Mouse (Mus musculus) ES-E14 (cell line): ENCODE data around the gene Syngr4.

Experiments
- MAFK ChIP-seq: IDR thresholded peaks from 2 replicates; pipeline ENCODE4 v1.6.1; 2014; ENCODE audit warnings: mild to moderate bottlenecking, low read depth, low read length, inconsistent platforms; ENCODE audit not compliant: insufficient read depth
- ZNF384 ChIP-seq: IDR thresholded peaks from 2 replicates; pipeline ENCODE4 v1.6.1; 2012; ENCODE audit warnings: low read depth, low read length, inconsistent platforms

GRCm38 (mm10) chr7:45901562-45901961, 5.0 kb upstream of the Syngr4 start:
- no peak for TF ChIP-seq MAFK
- no peak for TF ChIP-seq ZNF384
